Mouse (Mus musculus) forebrain, embryonic 13.5 days (tissue): Measurements from ENCODE around the gene Yy1. TPM values are rescaled to one million over a fixed set of nuclear protein-coding genes. Genes with fewer than 3 reads are reported as not detected.

Experiments
- ATAC-seq: fragments of 200-750 bp; cut with Nextera tagmentation; 2 replicates; pipeline ENCODE4 v1.8.0; 2017
- H3K27ac ChIP-seq: fragments of 300-500 bp; sonication (generic); 2 replicates; pipeline ENCODE4 v1.5.1; 2015; ENCODE audit warnings: inconsistent platforms, mild to moderate bottlenecking, moderate library complexity
- H3K27me3 ChIP-seq: fragments of 300-500 bp; sonication (generic); 2 replicates; pipeline ENCODE4 v1.6.1; 2015; ENCODE audit warnings: mild to moderate bottlenecking, inconsistent platforms
- H3K36me3 ChIP-seq: fragments of 300-500 bp; sonication (generic); 2 replicates; pipeline ENCODE4 v1.6.1; 2015; ENCODE audit warnings: mild to moderate bottlenecking, inconsistent platforms; ENCODE audit not compliant: poor library complexity, severe bottlenecking
- H3K4me1 ChIP-seq: fragments of 300-500 bp; sonication (generic); 2 replicates; pipeline ENCODE4 v1.6.1; 2015; ENCODE audit warnings: inconsistent platforms
- H3K4me2 ChIP-seq: fragments of 300-500 bp; sonication (generic); 2 replicates; pipeline ENCODE4 v1.6.1; 2015; ENCODE audit warnings: inconsistent platforms, mild to moderate bottlenecking, moderate library complexity
- H3K4me3 ChIP-seq: fragments of 300-500 bp; sonication (generic); 2 replicates; pipeline ENCODE4 v1.5.1; 2015; ENCODE audit warnings: mild to moderate bottlenecking, inconsistent platforms
- H3K9ac ChIP-seq: fragments of 300-500 bp; sonication (generic); 2 replicates; pipeline ENCODE4 v1.6.1; 2015; ENCODE audit warnings: mild to moderate bottlenecking, inconsistent platforms
- H3K9me3 ChIP-seq: fragments of 300-500 bp; sonication (generic); replicated peaks from 2 replicates; pipeline ENCODE4 v1.6.1; 2016; ENCODE audit warnings: inconsistent platforms
- WGBS: fragments of 180-500 bp; shearing (Covaris S2); methylation state at CpG from one replicate; pipeline ENCODE4 v1.1.7; 2015; 5-methylcytosine and 5-hydroxymethylcytosine counted together
- polyA plus RNA-seq: library from polyadenylated mRNA; unstranded; fragments of >200 nt; fragmentation: Nextera tagmentation; extraction: Ambion mirVana; gene quantifications from 2 replicates; pipeline ENCODE4 v1.2.1, GENCODE M21; 2015

Gene Yy1
- polyA plus RNA-seq, 1 experiment from 2014 or later: 15.8 TPM

DNA sequence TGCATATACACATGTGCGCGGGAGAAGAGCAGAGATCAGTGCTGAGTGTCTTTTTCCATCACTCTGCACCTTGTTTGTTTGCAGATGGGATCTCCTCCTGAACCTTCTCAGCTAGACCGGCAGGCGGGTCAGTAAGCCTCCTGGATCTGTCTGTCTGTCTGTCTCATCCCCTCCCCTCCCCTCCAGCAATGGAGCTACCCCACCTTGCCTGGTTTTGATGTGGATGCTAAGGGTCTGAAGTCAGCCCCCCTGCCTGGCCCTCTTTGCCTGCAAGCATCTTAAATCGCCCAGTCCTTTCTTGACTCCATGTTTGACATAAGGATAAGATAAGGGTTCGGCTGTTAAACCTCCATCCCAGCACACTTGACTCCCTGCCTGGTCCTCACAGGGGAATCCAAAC, 32.8 kb upstream of the Yy1 start:
- Histone ChIP-seq H3K4me1 (peaks cover 4% of the 10 kb centered on the region; the same call in 1 of the 2 replicates), H3K27me3 (no peaks in the 10 kb centered on the region), H3K9ac (no peak overlapping the region), H3K36me3 (no peaks in the 10 kb centered on the region), H3K4me2 (no peak overlapping the region), H3K9me3 (no peaks in the 10 kb centered on the region), H3K4me3 (no peak overlapping the region), H3K27ac (no peak overlapping the region)
- WGBS: 91% methylated on average over 6 of the region's 6 CpGs
- ATAC-seq: no peak

DNA sequence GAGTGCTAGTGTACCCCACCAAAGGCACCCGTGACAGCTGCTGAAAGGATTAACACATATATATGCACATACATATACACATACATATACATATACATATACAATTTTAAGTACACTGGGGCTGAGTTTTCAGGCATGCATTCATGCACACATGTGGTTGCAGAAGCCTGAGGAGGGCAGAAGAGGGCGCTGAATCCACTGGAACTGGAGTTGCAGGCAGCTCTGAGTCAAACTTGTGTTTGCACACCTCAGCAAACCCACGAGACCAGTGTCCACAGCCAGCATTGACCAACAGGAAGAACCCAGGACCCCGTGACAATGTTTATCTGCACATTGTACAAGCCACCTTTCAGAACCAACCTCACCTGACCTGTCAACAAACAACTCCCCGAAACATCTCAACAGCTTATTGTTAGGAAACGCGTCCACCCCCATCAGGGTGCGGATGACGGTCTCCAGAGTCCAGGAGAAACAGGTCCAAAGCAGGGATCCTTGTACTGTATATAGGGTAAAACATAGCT, 32.2 kb upstream of the Yy1 start:
- no peaks in the 10 kb centered on the region for H3K27me3 ChIP-seq

DNA sequence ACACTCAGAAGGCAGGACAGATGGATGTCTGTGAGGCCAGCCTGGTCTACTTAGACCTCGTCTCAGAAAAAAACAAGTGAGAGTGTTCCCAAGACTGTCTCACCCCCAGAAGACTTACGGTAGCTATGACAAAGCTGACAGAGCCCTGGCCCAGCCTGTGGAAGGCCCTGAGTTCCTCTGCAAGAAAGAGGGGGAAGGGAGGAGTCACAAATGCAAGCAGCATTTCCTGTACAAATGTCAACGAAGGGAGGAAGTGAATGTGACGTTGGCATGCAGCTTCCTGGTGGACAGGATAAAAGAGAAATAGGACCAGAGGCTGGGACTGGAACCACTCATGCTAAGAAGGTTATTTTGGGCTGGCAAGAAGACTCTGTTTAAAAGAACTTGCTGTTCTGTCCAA, 31.6 kb upstream of the Yy1 start:
- no peaks in the 10 kb centered on the region for H3K36me3 ChIP-seq
- H3K4me3 ChIP-seq: no peak overlapping the region
- H3K9me3 ChIP-seq: no peaks in the 10 kb centered on the region
- WGBS: 73% methylated on average over 4 of the region's 4 CpGs
- H3K27ac ChIP-seq: no peak overlapping the region
- H3K4me2 ChIP-seq: no peak overlapping the region
- no peaks in the 10 kb centered on the region for H3K27me3 ChIP-seq
- H3K4me1 ChIP-seq: peaks cover 6% of the 10 kb centered on the region; the same call in 1 of the 2 replicates
- no peak for ATAC-seq
- no peak overlapping the region for H3K9ac ChIP-seq

More for the DNA sequence above, 32.2 kb upstream of the Yy1 start:
- no peak for ATAC-seq
- no peak overlapping the region for H3K27ac ChIP-seq
- no peak overlapping the region for H3K4me3 ChIP-seq
- 71% methylated on average over 9 of the region's 9 CpGs for WGBS
- H3K4me2 ChIP-seq: no peak overlapping the region
- no peak overlapping the region for H3K9ac ChIP-seq
- H3K9me3 ChIP-seq: no peaks in the 10 kb centered on the region
- peaks cover 4% of the 10 kb centered on the region; the same call in 1 of the 2 replicates for H3K4me1 ChIP-seq
- no peaks in the 10 kb centered on the region for H3K36me3 ChIP-seq

DNA sequence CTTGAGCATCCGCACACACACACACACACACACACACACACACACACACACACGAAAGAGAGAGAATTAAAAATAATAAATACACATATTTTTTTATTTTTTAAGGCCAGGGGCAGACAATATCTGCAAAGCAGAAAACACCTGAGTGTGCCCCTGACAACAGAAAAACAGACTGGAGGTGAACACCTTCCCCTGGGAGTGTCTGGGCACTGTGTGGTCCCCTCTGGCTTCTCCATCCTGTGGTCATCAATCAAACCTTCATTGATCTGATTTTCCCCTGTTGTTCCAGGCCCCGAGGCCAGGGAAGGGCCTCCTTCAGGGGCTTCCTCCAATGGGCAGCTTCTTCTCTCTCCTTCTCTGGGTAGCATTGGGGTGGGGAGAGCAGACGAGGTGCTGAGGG, 31.1 kb upstream of the Yy1 start:
- no peak overlapping the region for H3K9ac ChIP-seq
- no peaks in the 10 kb centered on the region for H3K36me3 ChIP-seq
- 78% methylated on average over 4 of the region's 4 CpGs for whole genome bisulfite sequencing
- H3K4me1 ChIP-seq: peaks cover 11% of the 10 kb centered on the region; the same call in 1 of the 2 replicates
- no peak overlapping the region for H3K27ac ChIP-seq
- H3K4me2 ChIP-seq: no peak overlapping the region
- no peak overlapping the region for H3K4me3 ChIP-seq
- ATAC-seq: no peak
- no peaks in the 10 kb centered on the region for H3K27me3 ChIP-seq
- H3K9me3 ChIP-seq: no peaks in the 10 kb centered on the region

DNA sequence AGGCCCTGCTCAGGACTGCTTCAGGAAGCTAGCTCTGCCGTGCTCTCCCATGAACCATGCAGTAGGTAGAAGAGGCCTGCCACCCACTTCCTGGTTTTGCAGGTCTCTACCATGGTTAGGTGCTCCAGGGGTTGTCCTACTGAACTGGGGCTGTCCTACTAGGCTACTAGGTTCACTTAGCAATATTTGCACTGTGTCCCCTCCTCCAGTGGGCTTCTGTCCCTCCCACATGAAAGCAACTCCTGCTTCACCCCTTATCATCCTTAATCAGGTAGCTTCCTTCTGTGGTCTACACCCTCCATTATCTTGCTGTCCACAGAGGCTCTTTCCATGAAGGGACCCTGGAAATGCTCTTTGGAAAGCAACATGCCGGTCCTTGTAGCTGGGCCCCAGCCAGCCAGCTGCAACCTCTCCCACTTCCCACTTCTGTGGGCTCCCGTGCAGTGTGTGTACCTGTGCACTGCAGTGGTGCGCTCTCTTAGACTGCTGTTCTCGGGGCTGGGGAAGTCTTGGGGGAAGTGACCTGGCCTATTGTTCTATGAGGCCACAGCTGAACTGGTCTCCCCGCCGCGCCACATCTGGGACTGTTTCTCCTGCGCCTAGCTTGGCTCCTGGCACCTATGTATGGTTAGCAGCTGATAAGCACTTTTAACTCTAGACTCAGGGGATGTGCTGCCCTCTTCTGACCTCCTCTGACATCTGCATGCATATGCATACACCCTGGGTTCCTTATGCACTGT, 29.5 kb upstream of the Yy1 start:
- 0 out of 2 replicates have a peak, but pooled peaks cover 10% of the 10 kb centered on the region for H3K4me1 ChIP-seq
- 67% methylated on average over 9 of the region's 9 CpGs for WGBS

DNA sequence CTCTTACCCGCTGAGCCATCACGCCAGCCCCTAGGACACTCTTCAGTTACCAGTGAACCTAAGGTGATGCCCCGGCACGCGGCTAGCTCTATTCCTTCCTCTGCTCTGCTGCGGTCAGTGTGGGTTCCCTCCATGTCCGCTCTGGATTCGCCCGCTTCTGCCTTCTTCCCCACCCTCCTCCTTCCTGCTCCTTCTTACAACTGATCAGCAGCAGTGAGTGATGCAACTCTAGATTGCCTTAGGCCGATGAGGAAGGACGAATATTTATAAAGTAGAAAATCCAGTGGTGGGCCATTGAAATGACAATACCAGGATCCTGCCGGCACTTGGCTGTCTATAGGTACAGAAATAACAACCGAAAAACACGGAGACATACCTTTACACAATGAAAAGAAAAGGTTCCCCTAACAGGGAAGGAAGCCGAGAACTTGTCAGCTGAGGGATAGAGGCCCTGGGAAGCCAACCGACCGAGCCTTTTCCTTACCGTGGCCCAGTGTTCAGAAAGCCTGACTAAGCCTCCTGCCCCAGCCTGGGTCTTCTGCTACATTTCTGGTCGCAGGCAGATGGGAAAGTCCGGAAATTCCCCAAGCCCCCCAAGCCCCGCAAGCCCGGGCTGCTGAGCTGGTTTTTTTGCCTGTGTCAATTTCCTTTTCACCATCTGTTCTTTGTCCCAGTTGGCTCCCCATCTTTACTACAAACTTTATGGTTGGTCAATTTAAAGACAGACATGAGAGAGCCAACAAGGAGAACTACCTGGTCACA, 27.7 kb upstream of the Yy1 start:
- Histone ChIP-seq H3K27ac (no peak overlapping the region), H3K4me3 (no peak overlapping the region), H3K9ac (no peak overlapping the region), H3K4me2 (peak overlapping the region; percentile 40; the same call in 1 of the 2 replicates), H3K4me1 (0 out of 2 replicates have a peak, but pooled peaks cover 10% of the 10 kb centered on the region), H3K9me3 (no peaks in the 10 kb centered on the region), H3K36me3 (no peaks in the 10 kb centered on the region), H3K27me3 (no peaks in the 10 kb centered on the region)
- ATAC-seq: no peak
- WGBS: 75% methylated on average over 22 of the region's 22 CpGs

More for the DNA sequence above, 29.5 kb upstream of the Yy1 start:
- Histone ChIP-seq H3K4me2 (no peak overlapping the region), H3K4me3 (no peak overlapping the region), H3K27me3 (no peaks in the 10 kb centered on the region), H3K27ac (no peak overlapping the region), H3K9ac (no peak overlapping the region), H3K9me3 (no peaks in the 10 kb centered on the region), H3K36me3 (no peaks in the 10 kb centered on the region)
- no peak for ATAC-seq

DNA sequence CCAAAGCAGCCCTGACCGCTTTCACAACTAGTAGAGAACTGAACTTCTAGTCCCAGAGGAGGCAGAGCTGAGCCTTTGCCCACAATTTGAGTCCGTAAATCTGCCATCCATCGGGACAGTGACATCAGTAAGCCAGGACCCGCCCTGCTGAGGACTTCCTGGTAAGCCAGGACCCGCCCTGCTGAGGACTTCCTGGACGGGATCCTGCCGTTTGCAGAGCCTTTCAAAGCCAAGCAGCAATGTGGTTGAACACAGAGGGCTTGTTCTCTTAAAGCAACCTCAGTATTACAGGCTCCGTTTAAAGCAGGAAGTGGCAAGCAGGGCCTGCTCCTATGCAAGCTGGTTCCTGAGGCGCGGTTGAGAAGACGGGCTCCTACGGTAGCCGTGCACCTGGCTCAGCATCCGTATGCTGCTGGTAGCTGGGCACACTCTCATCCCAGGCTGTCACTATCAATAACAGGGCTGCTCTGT, 27.0 kb upstream of the Yy1 start:
- 39% methylated on average over 14 of the region's 14 CpGs for WGBS
- H3K27me3 ChIP-seq: no peaks in the 10 kb centered on the region
- no peak overlapping the region for H3K4me3 ChIP-seq
- H3K36me3 ChIP-seq: no peaks in the 10 kb centered on the region
- peak overlapping the region; percentile 23; the same call in 1 of the 2 replicates for H3K9ac ChIP-seq
- no peaks in the 10 kb centered on the region for H3K9me3 ChIP-seq
- peak overlapping the region; percentile 40 for H3K4me2 ChIP-seq
- 0 out of 2 replicates have a peak overlapping the region, but pooled peaks have one; percentile 32 for H3K27ac ChIP-seq
- ATAC-seq: no peak
- 0 out of 2 replicates have a peak, but pooled peaks cover 10% of the 10 kb centered on the region for H3K4me1 ChIP-seq

DNA sequence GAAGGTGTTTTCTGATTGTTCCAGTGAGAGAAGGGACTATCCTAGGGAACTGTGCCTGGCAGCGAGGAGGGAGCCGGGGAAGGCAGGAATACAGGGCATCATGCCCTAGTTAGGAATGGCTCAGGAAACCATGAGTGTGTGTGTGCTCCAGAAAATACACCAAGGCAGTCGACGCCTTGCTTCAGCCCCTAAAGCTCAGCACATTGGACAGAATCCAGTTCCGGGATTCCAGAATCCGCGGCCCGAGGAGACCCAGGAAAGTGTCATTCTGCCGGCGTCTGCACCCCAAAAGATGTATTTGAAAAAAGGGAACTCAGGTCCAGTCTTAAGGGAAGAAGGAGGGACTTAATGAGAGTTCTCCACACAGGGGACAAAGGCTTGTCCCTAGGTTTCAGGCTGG, 26.5 kb upstream of the Yy1 start:
- no peaks in the 10 kb centered on the region for H3K9me3 ChIP-seq
- WGBS: 68% methylated on average over 10 of the region's 10 CpGs
- no peak for ATAC-seq
- H3K4me1 ChIP-seq: 0 out of 2 replicates have a peak, but pooled peaks cover 10% of the 10 kb centered on the region
- no peak overlapping the region for H3K4me3 ChIP-seq
- no peaks in the 10 kb centered on the region for H3K27me3 ChIP-seq
- H3K9ac ChIP-seq: peak overlapping the region; percentile 23; the same call in 1 of the 2 replicates
- peak overlapping the region; percentile 40 for H3K4me2 ChIP-seq
- no peaks in the 10 kb centered on the region for H3K36me3 ChIP-seq
- H3K27ac ChIP-seq: peak overlapping the region; percentile 32

DNA sequence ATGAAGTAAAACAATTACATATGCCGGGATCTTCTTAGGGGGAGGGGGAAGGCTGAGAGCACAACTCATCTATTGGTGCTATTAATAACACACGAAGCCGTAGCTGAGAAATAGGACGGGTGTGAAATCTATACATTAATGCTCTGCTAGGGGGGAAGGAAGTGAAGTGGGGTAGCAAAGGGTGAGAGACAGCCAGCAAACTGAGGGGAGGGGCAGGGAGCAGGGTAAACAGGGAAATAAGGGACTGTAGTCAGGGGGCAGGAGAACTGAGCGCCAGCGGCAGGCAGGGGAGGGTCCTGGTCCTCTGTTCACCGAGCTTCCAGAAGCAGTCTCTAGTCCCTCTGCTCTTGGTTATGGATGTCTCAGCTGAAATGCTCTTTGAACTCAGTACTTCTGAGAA, 25.9 kb upstream of the Yy1 start:
- Histone ChIP-seq H3K36me3 (no peaks in the 10 kb centered on the region), H3K4me3 (no peak overlapping the region), H3K9me3 (no peaks in the 10 kb centered on the region), H3K4me2 (no peak overlapping the region), H3K27ac (peak overlapping the region; percentile 10; the same call in 1 of the 2 replicates), H3K27me3 (no peaks in the 10 kb centered on the region), H3K9ac (no peak overlapping the region), H3K4me1 (0 out of 2 replicates have a peak, but pooled peaks cover 10% of the 10 kb centered on the region)
- WGBS: 69% methylated on average over 7 of the region's 7 CpGs
- no peak for ATAC-seq

DNA sequence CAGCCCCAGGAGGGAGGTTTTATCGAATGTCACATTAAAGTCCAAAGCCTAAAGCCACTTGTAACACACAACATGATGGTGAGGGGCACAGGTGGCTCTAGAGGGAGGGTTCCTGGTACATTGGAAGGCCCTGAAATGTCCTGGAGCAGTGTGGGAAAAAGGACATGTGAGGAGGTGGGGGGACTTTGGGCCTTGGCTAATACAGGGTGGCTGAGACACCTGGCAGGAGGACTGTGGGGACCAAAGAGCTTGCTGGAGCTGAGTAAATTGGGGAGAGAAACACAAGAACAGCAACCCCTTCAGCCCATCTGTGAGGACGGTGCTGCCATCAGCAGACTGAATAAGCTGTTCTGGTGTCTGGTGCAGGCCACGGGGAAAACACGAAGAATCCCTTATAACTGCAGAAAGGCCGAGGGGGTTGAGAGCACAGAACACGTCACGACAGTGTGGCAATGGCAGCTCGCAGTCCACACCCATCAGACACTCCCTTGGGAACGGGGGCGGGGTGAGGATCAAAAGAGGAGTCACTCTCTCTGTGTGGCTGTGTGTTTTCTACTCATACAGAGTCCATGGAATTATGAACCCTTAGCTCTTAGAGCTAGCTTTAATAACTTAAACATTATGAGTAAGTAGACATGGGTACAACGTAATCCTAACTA, 24.4 kb upstream of the Yy1 start:
- H3K9ac ChIP-seq: no peak overlapping the region
- no peaks in the 10 kb centered on the region for H3K9me3 ChIP-seq
- no peak overlapping the region for H3K4me2 ChIP-seq
- H3K27ac ChIP-seq: no peak overlapping the region
- no peak for ATAC-seq
- 88% methylated on average over 11 of the region's 11 CpGs for WGBS
- H3K36me3 ChIP-seq: no peaks in the 10 kb centered on the region
- H3K27me3 ChIP-seq: no peaks in the 10 kb centered on the region
- 0 out of 2 replicates have a peak, but pooled peaks cover 10% of the 10 kb centered on the region for H3K4me1 ChIP-seq
- H3K4me3 ChIP-seq: no peak overlapping the region

DNA sequence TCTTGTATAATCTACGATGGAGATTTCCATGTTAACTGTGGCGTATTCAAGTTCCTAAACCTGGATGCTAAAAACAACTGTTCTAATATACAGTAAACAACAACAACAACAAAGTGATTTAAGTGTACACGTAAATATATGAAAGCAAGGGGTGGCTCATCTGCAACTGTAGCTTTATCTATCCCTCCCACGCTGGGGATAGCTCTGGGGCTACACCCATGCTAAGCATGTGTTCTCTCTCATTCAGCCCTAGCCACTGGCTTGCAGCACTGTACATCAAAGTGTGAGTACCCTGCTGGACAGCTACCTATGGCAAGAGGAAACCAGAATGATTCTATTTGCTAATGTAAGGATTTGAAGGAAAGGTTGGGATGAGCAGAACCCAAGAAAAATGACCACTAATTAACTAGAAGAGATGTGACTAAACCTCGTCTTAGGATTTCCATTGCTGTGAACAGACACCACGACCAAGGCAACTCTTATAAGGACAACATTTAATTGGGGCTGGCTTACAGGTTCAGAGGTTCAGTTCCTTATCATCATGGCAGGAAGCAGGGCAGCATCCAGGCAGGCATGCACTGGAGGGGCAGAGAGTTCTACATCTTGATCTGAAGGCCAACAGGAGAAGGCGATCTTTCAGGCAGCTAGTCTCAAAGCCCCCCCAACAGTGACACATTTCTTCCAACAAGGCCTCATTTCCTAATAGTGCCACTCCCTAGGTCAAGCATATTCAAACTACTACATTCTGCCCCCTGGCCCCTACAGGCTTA, 12.5 kb upstream of the Yy1 start:
- Histone ChIP-seq H3K4me1 (no peaks in the 10 kb centered on the region), H3K4me2 (no peak overlapping the region), H3K27me3 (no peaks in the 10 kb centered on the region), H3K36me3 (peaks cover 61% of the 10 kb centered on the region), H3K4me3 (no peak overlapping the region), H3K9ac (no peak overlapping the region), H3K9me3 (peaks cover 24% of the 10 kb centered on the region), H3K27ac (no peak overlapping the region)
- 97% methylated on average over 7 of the region's 7 CpGs for WGBS
- ATAC-seq: no peak
